Mouse (Mus musculus): ENCODE measurements around the gene Prkcg.

- TF ChIP-seq EP300 (IDR thresholded peaks at IDR 0.05; ENCODE audit: low read depth): no peak
- TF ChIP-seq CTCF (IDR thresholded peaks at IDR 0.05; ENCODE audit: low read depth): no peak
These were observed at the start of gene Prkcg, which contains the start of gene Myadm for GRCm38 (mm10) chr7:3288976-3289970.
